Mouse (Mus musculus) cortical plate, adult 2 months (tissue): ENCODE results near the gene Ak5.

ENCODE experiments used
- CTCF ChIP-seq: fragments of 200-500 bp; IDR thresholded peaks from 2 replicates; pipeline ENCODE4 v1.5.1; 2011; ENCODE audit warnings: mild to moderate bottlenecking, control low read depth, low read length; ENCODE audit not compliant: insufficient read depth; ENCODE audit errors: extremely low read depth
- POLR2A ChIP-seq: fragments of 200-500 bp; IDR thresholded peaks from 2 replicates; pipeline ENCODE4 v1.6.1; 2011; ENCODE audit warnings: mild to moderate bottlenecking, low read length, control low read depth; ENCODE audit not compliant: insufficient read depth; ENCODE audit errors: extremely low read depth

DNA sequence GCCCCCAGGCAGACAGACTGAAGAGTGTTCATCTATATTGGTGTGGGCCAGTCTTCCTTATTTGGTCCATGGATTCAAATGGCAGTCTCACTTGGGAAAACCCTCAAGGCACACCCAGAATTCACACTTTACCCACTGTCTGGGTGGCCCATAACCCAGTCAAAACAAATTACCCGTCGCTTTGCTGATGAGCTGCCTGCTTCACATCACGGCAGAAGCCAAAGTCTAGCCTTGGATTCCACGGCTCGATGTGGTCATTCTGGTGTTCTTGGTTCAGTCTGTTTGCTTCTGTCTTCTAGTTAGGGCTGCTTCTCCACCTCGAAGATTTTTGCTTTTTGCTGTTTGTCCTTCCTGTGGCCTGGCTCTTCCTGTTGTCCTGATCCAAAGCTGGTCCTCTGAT is 175.9 kb downstream of the Ak5 start:
- TF ChIP-seq POLR2A (no peak), CTCF (no peak)
